Mouse (Mus musculus): ENCODE measurements around the gene Galm.
"Not testable (repeated sequence)": the region's sequence is repeated elsewhere in the genome, so short reads cannot be mapped to it uniquely, and the experiment has no call there.

Galm gene

GRCm38 (mm10) chr17:80167436-80167835 is 40.2 kb downstream of the Galm start:
- DNase-seq (ENCODE audit: low spot score): no peak

- DNase-seq (ENCODE audit: low spot score): peak; percentile 54
These were observed 40.6 kb downstream of the Galm start for GRCm38 (mm10) chr17:80167851-80168251.

GRCm38 (mm10) chr17:80168425-80169182 is 41.3 kb downstream of the Galm start:
- peak; percentile 78 for DNase-seq (ENCODE audit: low spot score)

GRCm38 (mm10) chr17:80169792-80170191 is 42.5 kb downstream of the Galm start:
- no peak for DNase-seq (ENCODE audit: low spot score)

- no peak for DNase-seq (ENCODE audit: low spot score)
These were observed 43.7 kb downstream of the Galm start for GRCm38 (mm10) chr17:80170951-80171350.

GRCm38 (mm10) chr17:80171948-80172347 is 44.7 kb downstream of the Galm start:
- DNase-seq (ENCODE audit: low spot score): no peak

- no peak for DNase-seq (ENCODE audit: low spot score)
These were observed 45.5 kb downstream of the Galm start for GRCm38 (mm10) chr17:80172761-80173160.

- DNase-seq (ENCODE audit: low spot score): no peak
These were observed 46.4 kb downstream of the Galm start for GRCm38 (mm10) chr17:80173708-80174107.

GRCm38 (mm10) chr17:80174146-80174545 is 46.9 kb downstream of the Galm start:
- DNase-seq (ENCODE audit: low spot score): no peak

- DNase-seq (ENCODE audit: low spot score): no peak
These were observed 47.6 kb downstream of the Galm start for GRCm38 (mm10) chr17:80174699-80175385.

- no peak for DNase-seq (ENCODE audit: low spot score)
These were observed 48.1 kb downstream of the Galm start for GRCm38 (mm10) chr17:80175386-80175739.

GRCm38 (mm10) chr17:80175966-80176365 is 48.7 kb downstream of the Galm start:
- no peak for DNase-seq (ENCODE audit: low spot score)

GRCm38 (mm10) chr17:80178846-80179245 is 51.6 kb downstream of the Galm start:
- not testable (repeated sequence) for DNase-seq (ENCODE audit: low spot score)

GRCm38 (mm10) chr17:80179959-80180358 is 52.7 kb downstream of the Galm start:
- peak; percentile 90 for DNase-seq (ENCODE audit: low spot score)

- no peak for DNase-seq (ENCODE audit: low spot score)
These were observed 53.2 kb downstream of the Galm start for GRCm38 (mm10) chr17:80180468-80180867.

- no peak for DNase-seq (ENCODE audit: low spot score)
These were observed 56.3 kb downstream of the Galm start for GRCm38 (mm10) chr17:80183615-80184014.

GRCm38 (mm10) chr17:80193075-80193474 is 65.8 kb downstream of the Galm start:
- peak; percentile 59 for DNase-seq (ENCODE audit: low spot score)

- no peak for DNase-seq (ENCODE audit: low spot score)
These were observed 72.0 kb downstream of the Galm start for GRCm38 (mm10) chr17:80199160-80199778.

GRCm38 (mm10) chr17:80205657-80206056 is 78.4 kb downstream of the Galm start:
- peak; percentile 49 for DNase-seq (ENCODE audit: low spot score)

GRCm38 (mm10) chr17:80206301-80206670 is 79.0 kb downstream of the Galm start:
- DNase-seq (ENCODE audit: low spot score): peak; percentile 84

- peak; percentile 100 for DNase-seq (ENCODE audit: low spot score)
These were observed 79.7 kb downstream of the Galm start, which contains the start of the genes Srsf7 and Ttc39d for GRCm38 (mm10) chr17:80206671-80207581. TSS of gene Srsf7 (minus strand) at chr17:80207307. TSS of gene Ttc39d (plus strand) at chr17:80207460.

- DNase-seq (ENCODE audit: low spot score): not testable (repeated sequence)
These were observed 86.7 kb downstream of the Galm start for GRCm38 (mm10) chr17:80213998-80214397.
